Mouse (Mus musculus) heart, embryonic 14.5 days (tissue): ENCODE measurements around the gene Disp2. TPM values are rescaled to one million over a fixed set of nuclear protein-coding genes. Genes with fewer than 3 reads are reported as not detected.

Source experiments
- ATAC-seq: fragments of 200-750 bp; cut with Nextera tagmentation; 2 replicates; pipeline ENCODE4 v1.8.0; 2017; ENCODE audit warnings: low read depth, moderate TSS enrichment; ENCODE audit not compliant: insufficient number of reproducible peaks, insufficient read depth, low FRiP score
- H3K27ac ChIP-seq, 2 experiments: fragments of 200-500 bp in 1 of 2; fragments of 300-500 bp in 1 of 2; sonication (generic) in 1 of 2; replicated peaks in 1 of 2; 2 replicates each; pipeline ENCODE4 v1.5.1; 2012 to 2014; ENCODE audit warnings: low read depth in 2 of 2, low read length in 2 of 2, control low read depth in 1 of 2, mild to moderate bottlenecking in 1 of 2, mixed read lengths in 1 of 2; ENCODE audit not compliant: control insufficient read depth in 1 of 2, insufficient read depth in 1 of 2
- H3K27me3 ChIP-seq: fragments of 300-500 bp; sonication (generic); 2 replicates; pipeline ENCODE4 v1.6.1; 2014; ENCODE audit warnings: mild to moderate bottlenecking, low read length, control low read depth; ENCODE audit not compliant: control insufficient read depth, insufficient read depth
- H3K36me3 ChIP-seq: fragments of 300-500 bp; sonication (generic); 2 replicates; pipeline ENCODE4 v1.6.1; 2014; ENCODE audit warnings: mild to moderate bottlenecking, control low read depth, low read length, mixed read lengths; ENCODE audit not compliant: control insufficient read depth, insufficient read depth
- H3K4me1 ChIP-seq, 2 experiments: fragments of 200-500 bp in 1 of 2; fragments of 300-500 bp in 1 of 2; sonication (generic) in 1 of 2; 2 replicates each; pipeline ENCODE4 v1.6.1; 2012 to 2014; ENCODE audit warnings: low read length in 2 of 2, control low read depth in 1 of 2, mixed read lengths in 1 of 2; ENCODE audit not compliant: control insufficient read depth in 2 of 2, insufficient read depth in 2 of 2
- H3K4me2 ChIP-seq: fragments of 300-500 bp; sonication (generic); 2 replicates; pipeline ENCODE4 v1.6.1; 2014; ENCODE audit warnings: mild to moderate bottlenecking, low read length
- H3K4me3 ChIP-seq, 2 experiments: fragments of 200-500 bp in 1 of 2; fragments of 300-500 bp in 1 of 2; sonication (generic) in 1 of 2; 2 replicates each; pipeline ENCODE4 v1.5.1; 2012 to 2014; ENCODE audit warnings: low read length in 2 of 2, mild to moderate bottlenecking in 2 of 2, control low read depth in 1 of 2, low read depth in 1 of 2, moderate library complexity in 1 of 2; ENCODE audit not compliant: control insufficient read depth in 1 of 2, insufficient read depth in 1 of 2
- H3K9ac ChIP-seq: fragments of 300-500 bp; sonication (generic); 2 replicates; pipeline ENCODE4 v1.6.1; 2014; ENCODE audit warnings: mild to moderate bottlenecking, low read length
- H3K9me3 ChIP-seq: fragments of 300-500 bp; sonication (generic); 2 replicates; pipeline ENCODE4 v1.6.1; 2016; ENCODE audit warnings: low read length, control low read depth; ENCODE audit not compliant: control insufficient read depth
- WGBS: fragments of 180-500 bp; shearing (Covaris S2); extraction: QIAGEN DNeasy Blood & Tissue Kit; methylation state at CpG from one replicate; pipeline ENCODE4 v1.1.7; 2014; 5-methylcytosine and 5-hydroxymethylcytosine counted together
- polyA plus RNA-seq: library from polyadenylated mRNA; unstranded; fragments of >200 nt; fragmentation: Nextera tagmentation; extraction: Ambion mirVana; gene quantifications from 2 replicates; pipeline ENCODE4 v1.2.1, GENCODE M21; 2014

Gene Disp2
- polyA plus RNA-seq, 1 experiment from 2014 or later: 0.27 TPM

DNA sequence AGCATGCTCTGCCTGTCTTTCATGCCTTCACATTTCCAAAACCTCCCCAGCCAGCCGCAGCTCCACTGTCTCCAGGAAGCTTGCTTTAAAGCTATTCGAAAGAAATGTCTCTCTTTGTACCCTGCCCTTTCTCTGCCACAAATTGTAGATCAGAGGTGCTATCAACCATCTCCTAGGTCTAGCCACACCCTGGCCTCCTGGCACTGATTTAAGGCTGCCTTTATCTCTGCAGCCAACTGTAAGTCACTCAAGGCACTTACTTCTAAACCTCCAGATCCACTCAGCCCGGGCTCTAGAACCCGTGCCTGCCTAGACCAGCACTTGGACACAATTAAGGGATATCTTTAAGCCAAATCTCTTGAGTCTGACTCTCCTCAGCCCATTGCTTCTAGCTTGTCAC lies 1.1 kb upstream of the Disp2 start:
- H3K27ac ChIP-seq: no peak overlapping the region
- peaks cover 3% of the 10 kb centered on the region; the same call in 1 of the 2 replicates for H3K27me3 ChIP-seq
- no peak overlapping the region for H3K9ac ChIP-seq
- H3K36me3 ChIP-seq: no peaks in the 10 kb centered on the region
- H3K4me2 ChIP-seq: no peak overlapping the region
- 60% methylated on average over 4 of the region's 4 CpGs for WGBS
- H3K9me3 ChIP-seq: no peaks in the 10 kb centered on the region
- no peak overlapping the region for H3K4me3 ChIP-seq
- peaks cover 3 to 14% of the 10 kb centered on the region in 2 experiments; a peak in 3 of 4 replicates for H3K4me1 ChIP-seq
- no peak for ATAC-seq

- Histone ChIP-seq H3K27me3 (peaks cover 3% of the 10 kb centered on the region; the same call in 1 of the 2 replicates), H3K9me3 (no peaks in the 10 kb centered on the region), H3K36me3 (no peaks in the 10 kb centered on the region), H3K4me1 (peaks cover 3 to 14% of the 10 kb centered on the region in 2 experiments; a peak in 3 of 4 replicates), H3K27ac (no peak overlapping the region), H3K4me3 (peak overlapping the region; percentile 33 to 34), H3K9ac (peak overlapping the region; percentile 21; the same call in 1 of the 2 replicates), H3K4me2 (peak overlapping the region; percentile 80)
- WGBS: 8% methylated on average over 10 of the region's 10 CpGs
- ATAC-seq: no peak
Measured at GRCm38 (mm10) chr2:118779065-118779464, 454 bp upstream of the Disp2 start.

DNA sequence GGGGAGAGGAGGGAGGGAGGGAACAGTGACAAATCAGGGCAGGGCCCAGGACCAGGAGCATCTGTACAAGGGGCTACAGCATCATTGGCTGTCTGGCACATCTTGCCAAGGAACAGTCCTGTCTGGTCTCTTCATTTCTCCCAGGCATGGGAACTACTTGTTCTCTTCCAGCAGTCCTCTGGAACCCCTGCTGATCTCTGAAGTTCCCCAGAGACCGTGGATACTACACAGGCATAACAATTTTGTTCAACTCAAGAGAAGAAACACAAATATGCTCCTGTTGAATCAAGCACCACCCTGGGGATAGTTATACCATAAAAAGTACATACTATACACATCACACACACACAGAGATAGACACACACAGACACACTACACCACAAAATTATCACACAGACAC lies 1.6 kb downstream of the Disp2 start:
- no peak overlapping the region for H3K4me3 ChIP-seq
- no peak overlapping the region for H3K9ac ChIP-seq
- WGBS: 50% methylated on average over 1 of the region's 1 CpGs
- H3K4me2 ChIP-seq: no peak overlapping the region
- H3K36me3 ChIP-seq: no peaks in the 10 kb centered on the region
- H3K27ac ChIP-seq: no peak overlapping the region
- H3K4me1 ChIP-seq: peaks cover 3 to 13% of the 10 kb centered on the region in 2 experiments; a peak in 3 of 4 replicates
- H3K27me3 ChIP-seq: peaks cover 3% of the 10 kb centered on the region; the same call in 1 of the 2 replicates
- no peak for ATAC-seq
- no peaks in the 10 kb centered on the region for H3K9me3 ChIP-seq

- peaks cover 4% of the 10 kb centered on the region for H3K27me3 ChIP-seq
Measured at GRCm38 (mm10) chr2:118782303-118782702, 2.8 kb downstream of the Disp2 start.

DNA sequence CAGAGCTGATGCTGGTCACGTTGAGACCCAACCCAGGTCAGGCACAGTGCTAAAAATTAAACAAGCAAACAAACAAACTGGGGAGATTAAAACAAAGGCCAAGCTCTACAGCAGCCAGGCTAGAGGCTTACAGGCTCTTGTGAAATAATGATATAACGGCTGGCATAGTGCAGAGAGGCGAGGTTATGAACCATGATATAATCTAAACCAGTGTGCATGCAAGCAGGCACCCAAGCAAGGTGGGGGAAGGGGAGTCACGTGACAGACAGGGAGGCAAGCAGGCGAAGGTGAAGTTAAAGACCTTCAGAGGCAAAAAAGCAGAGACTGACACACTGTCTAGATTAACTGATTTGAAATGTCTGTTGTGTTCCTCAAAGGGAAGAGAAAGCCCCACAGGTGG lies 3.6 kb downstream of the Disp2 start:
- Histone ChIP-seq H3K4me1 (peaks cover 3 to 11% of the 10 kb centered on the region in 2 experiments; a peak in 3 of 4 replicates), H3K36me3 (no peaks in the 10 kb centered on the region), H3K27me3 (peaks cover 11% of the 10 kb centered on the region), H3K4me3 (no peak overlapping the region), H3K4me2 (no peak overlapping the region), H3K9ac (no peak overlapping the region), H3K9me3 (no peaks in the 10 kb centered on the region), H3K27ac (no peak overlapping the region)
- WGBS: 55% methylated on average over 5 of the region's 5 CpGs
- ATAC-seq: no peak

More at GRCm38 (mm10) chr2:118782303-118782702, 2.8 kb downstream of the Disp2 start:
- no peaks in the 10 kb centered on the region for H3K9me3 ChIP-seq
- H3K4me3 ChIP-seq: no peak overlapping the region
- no peak overlapping the region for H3K4me2 ChIP-seq
- no peak overlapping the region for H3K9ac ChIP-seq
- no peaks in the 10 kb centered on the region for H3K36me3 ChIP-seq
- ATAC-seq: no peak
- H3K4me1 ChIP-seq: peaks cover 3 to 11% of the 10 kb centered on the region in 2 experiments; a peak in 3 of 4 replicates
- WGBS: 44% methylated on average over 4 of the region's 4 CpGs
- H3K27ac ChIP-seq: no peak overlapping the region

- WGBS: 87% methylated on average over 7 of the region's 7 CpGs
- Histone ChIP-seq H3K27me3 (peaks cover 11% of the 10 kb centered on the region), H3K9me3 (no peaks in the 10 kb centered on the region), H3K4me2 (no peak overlapping the region), H3K4me1 (peaks cover 3 to 11% of the 10 kb centered on the region in 2 experiments; a peak in 3 of 4 replicates), H3K9ac (no peak overlapping the region), H3K27ac (no peak overlapping the region), H3K36me3 (no peaks in the 10 kb centered on the region), H3K4me3 (no peak overlapping the region)
- ATAC-seq: no peak
Measured at GRCm38 (mm10) chr2:118783663-118784062, 4.1 kb downstream of the Disp2 start.

DNA sequence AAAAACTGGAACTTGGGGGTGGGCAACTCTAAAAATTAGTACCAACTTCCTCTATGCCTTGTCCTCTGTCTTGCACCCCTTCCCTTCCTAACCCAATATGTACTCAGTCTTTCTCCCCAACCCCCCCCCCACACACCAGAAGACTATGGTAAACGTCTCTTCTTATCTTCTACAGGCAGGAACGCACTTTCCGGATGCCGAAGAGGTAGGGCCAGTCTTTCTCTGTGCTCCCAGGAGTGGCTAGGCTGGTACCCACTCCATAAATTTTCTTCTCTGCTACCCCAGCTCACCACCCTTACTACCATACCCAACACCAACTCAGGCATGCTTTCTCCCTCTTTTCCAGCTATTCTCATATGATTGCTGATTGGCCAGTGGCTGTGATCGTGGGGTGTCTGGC lies 7.0 kb downstream of the Disp2 start:
- 51% methylated on average over 5 of the region's 5 CpGs for WGBS
- Histone ChIP-seq H3K4me3 (no peak overlapping the region), H3K36me3 (no peaks in the 10 kb centered on the region), H3K27ac (no peak overlapping the region), H3K9me3 (no peaks in the 10 kb centered on the region), H3K27me3 (peaks cover 8% of the 10 kb centered on the region), H3K9ac (no peak overlapping the region), H3K4me2 (no peak overlapping the region), H3K4me1 (peaks cover 9 to 12% of the 10 kb centered on the region in 2 experiments)
- no peak for ATAC-seq

DNA sequence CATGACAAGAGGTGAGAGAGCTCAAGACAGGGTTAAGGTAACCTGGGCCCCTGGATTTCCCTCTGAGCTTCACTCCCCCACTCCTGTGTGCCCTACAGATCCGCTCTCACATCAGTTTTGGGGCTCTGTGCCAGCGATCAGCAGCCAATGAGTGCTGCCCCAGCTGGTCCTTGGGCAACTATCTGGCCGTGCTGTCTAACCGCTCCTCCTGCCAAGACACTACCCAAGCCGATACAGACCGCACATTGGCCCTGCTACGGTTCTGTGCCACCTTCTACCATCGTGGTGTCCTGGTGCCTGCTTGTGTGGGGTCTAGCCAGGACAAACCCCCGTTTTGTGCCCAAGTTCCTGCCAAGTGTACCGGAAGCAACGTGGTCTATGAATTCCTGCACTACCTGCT lies 10.0 kb downstream of the Disp2 start:
- no peak overlapping the region for H3K27ac ChIP-seq
- ATAC-seq: no peak
- no peaks in the 10 kb centered on the region for H3K9me3 ChIP-seq
- peaks cover 9 to 12% of the 10 kb centered on the region in 2 experiments for H3K4me1 ChIP-seq
- H3K36me3 ChIP-seq: no peaks in the 10 kb centered on the region
- H3K4me3 ChIP-seq: no peak overlapping the region
- no peak overlapping the region for H3K9ac ChIP-seq
- WGBS: 88% methylated on average over 11 of the region's 11 CpGs
- peaks cover 8% of the 10 kb centered on the region for H3K27me3 ChIP-seq
- no peak overlapping the region for H3K4me2 ChIP-seq
